Mouse (Mus musculus) brain, embryonic 14.5 days (tissue): ENCODE measurements around the gene Nemp1.

Experiments used
- CTCF ChIP-seq: fragments of 200-500 bp; IDR thresholded peaks from 2 replicates; pipeline ENCODE4 v1.5.1; 2012; ENCODE audit warnings: inconsistent platforms, mild to moderate bottlenecking, moderate library complexity, borderline replicate concordance; ENCODE audit not compliant: insufficient read depth, insufficient read length; ENCODE audit errors: extremely low read depth
- POLR2A ChIP-seq: fragments of 200-500 bp; IDR thresholded peaks from 2 replicates; pipeline ENCODE4 v1.6.1; 2012; ENCODE audit warnings: mild to moderate bottlenecking, inconsistent platforms, borderline replicate concordance; ENCODE audit not compliant: poor library complexity, insufficient read depth, insufficient read length, severe bottlenecking; ENCODE audit errors: extremely low read depth

DNA sequence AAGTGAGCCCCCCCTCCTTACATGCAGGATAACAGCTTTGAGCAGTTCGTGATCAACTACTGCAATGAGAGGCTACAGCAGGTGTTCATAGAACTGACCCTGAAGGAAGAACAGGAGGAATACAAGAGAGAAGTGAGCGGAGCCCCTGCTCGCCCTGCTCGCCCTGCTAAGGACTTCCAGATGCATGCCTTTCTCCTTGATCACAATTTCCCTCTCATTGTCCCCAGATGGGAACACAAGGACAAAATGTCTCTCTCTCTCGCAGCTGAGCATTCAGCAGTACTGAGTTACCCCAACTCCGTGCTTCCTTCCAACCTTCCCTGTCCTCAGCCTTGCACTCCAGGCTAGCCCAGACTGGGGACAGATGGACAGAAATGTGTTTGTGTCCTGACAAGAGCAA lies 46.0 kb downstream of the Nemp1 start:
- TF ChIP-seq CTCF (no peak), POLR2A (no peak)
